Mouse (Mus musculus): ENCODE data around the gene Dao. TPM values are rescaled to one million over a fixed set of nuclear protein-coding genes. Genes with fewer than 3 reads are reported as not detected.

Gene Dao
- total RNA-seq, 1 experiment, result 0.18 TPM

DNA sequence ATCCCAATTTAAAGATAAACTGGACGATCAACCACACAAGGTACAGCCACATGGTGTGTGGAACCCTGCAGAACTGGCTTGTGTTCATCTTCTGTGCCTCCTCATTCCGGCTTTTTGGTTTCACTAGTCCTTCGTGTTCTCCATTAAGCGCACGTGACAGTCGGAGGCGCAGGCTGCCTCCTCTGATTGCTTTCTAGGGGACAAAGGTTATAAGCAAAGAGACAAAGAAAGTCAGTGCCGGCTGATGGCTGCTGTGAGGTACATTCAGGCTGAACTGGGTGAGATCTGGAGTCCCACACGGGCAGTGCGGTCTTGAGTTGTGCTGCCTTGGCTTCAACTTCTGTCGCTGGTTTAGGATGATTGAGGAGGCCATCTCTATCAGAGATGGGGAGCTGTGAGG is 1.1 kb downstream of the Dao start:
- H3K4me3 ChIP-seq (ENCODE audit: insufficient read depth in 1 of 2, low read depth in 1 of 2, low read length in 2 of 2, poor library complexity in 1 of 2, severe bottlenecking in 1 of 2), result no peak overlapping the region
- in situ Hi-C loops (cut with MboI; ENCODE audit: low sequenced_read_pairs in 2 of 2, unreplicated experiment in 2 of 2), result no loop called here
- H3K4me1 ChIP-seq (ENCODE audit: control insufficient read depth in 2 of 2, insufficient read depth in 2 of 2, low read length in 2 of 2, poor library complexity in 1 of 2), result peaks cover 0 to 4% of the 10 kb centered on the region in 2 experiments; a peak in 2 of 4 replicates
- H3K9me3 ChIP-seq (ENCODE audit: control insufficient read depth, insufficient read depth, low read depth, low read length), result no peaks in the 10 kb centered on the region
- H3K36me3 ChIP-seq (ENCODE audit: control insufficient read depth, insufficient read depth, low read length, poor library complexity, severe bottlenecking), result no peaks in the 10 kb centered on the region
- H3K27ac ChIP-seq (ENCODE audit: insufficient read depth, low read depth, low read length, poor library complexity, severe bottlenecking), result no peak overlapping the region
- TF ChIP-seq ZNF384 (IDR thresholded peaks at IDR 0.05; ENCODE audit: low read depth, low read length) (no peak), HCFC1 (IDR thresholded peaks at IDR 0.05; ENCODE audit: borderline replicate concordance, insufficient read depth, low read length) (no peak), MAFK (IDR thresholded peaks at IDR 0.05; ENCODE audit: insufficient read depth, low read depth, low read length) (no peak), CHD2 (IDR thresholded peaks at IDR 0.05; ENCODE audit: low read depth, low read length) (no peak), ZC3H11A (IDR thresholded peaks at IDR 0.05; ENCODE audit: borderline replicate concordance, low read depth, low read length) (no peak)
- H3K9ac ChIP-seq (ENCODE audit: insufficient read depth, low read depth, low read length, poor library complexity, severe bottlenecking), result no peak overlapping the region
- no peak for DNase-seq (ENCODE audit: low read depth, low spot score)

DNA sequence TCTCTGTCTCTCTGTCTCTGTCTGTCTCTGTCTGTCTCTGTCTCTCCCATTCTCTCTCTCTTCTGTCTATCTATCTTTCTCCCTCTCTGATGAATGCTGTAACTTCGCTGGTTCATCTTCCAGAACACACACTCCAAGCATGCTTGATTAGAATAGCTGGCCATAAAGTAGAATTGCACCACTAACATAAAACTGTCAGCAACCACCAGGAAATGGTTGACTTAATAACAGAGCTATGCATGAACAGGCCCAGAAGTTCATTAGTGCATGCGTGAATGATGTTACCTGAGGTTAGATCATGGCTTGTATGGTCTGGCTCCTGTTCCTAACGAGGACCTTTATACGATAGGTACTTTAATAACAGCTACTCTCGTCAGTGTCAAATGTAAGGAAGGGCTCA is 1.6 kb downstream of the Dao start:
- H3K9me3 ChIP-seq (ENCODE audit: control insufficient read depth, insufficient read depth, low read depth, low read length), result no peaks in the 10 kb centered on the region
- DNase-seq (ENCODE audit: low read depth, low spot score), result no peak
- no peak overlapping the region for H3K4me3 ChIP-seq (ENCODE audit: insufficient read depth in 1 of 2, low read depth in 1 of 2, low read length in 2 of 2, poor library complexity in 1 of 2, severe bottlenecking in 1 of 2)
- no peak for TF ChIP-seq ZNF384 (IDR thresholded peaks at IDR 0.05; ENCODE audit: low read depth, low read length)
- no peak for TF ChIP-seq ZC3H11A (IDR thresholded peaks at IDR 0.05; ENCODE audit: borderline replicate concordance, low read depth, low read length)
- TF ChIP-seq CHD2 (IDR thresholded peaks at IDR 0.05; ENCODE audit: low read depth, low read length), result no peak
- TF ChIP-seq MAFK (IDR thresholded peaks at IDR 0.05; ENCODE audit: insufficient read depth, low read depth, low read length), result no peak
- TF ChIP-seq HCFC1 (IDR thresholded peaks at IDR 0.05; ENCODE audit: borderline replicate concordance, insufficient read depth, low read length), result no peak
- H3K27ac ChIP-seq (ENCODE audit: insufficient read depth, low read depth, low read length, poor library complexity, severe bottlenecking), result no peak overlapping the region
- no peak overlapping the region for H3K9ac ChIP-seq (ENCODE audit: insufficient read depth, low read depth, low read length, poor library complexity, severe bottlenecking)
- H3K36me3 ChIP-seq (ENCODE audit: control insufficient read depth, insufficient read depth, low read length, poor library complexity, severe bottlenecking), result no peaks in the 10 kb centered on the region
- peaks cover 0 to 4% of the 10 kb centered on the region in 2 experiments; a peak in 2 of 4 replicates for H3K4me1 ChIP-seq (ENCODE audit: control insufficient read depth in 2 of 2, insufficient read depth in 2 of 2, low read length in 2 of 2, poor library complexity in 1 of 2)
- in situ Hi-C loops (cut with MboI; ENCODE audit: low sequenced_read_pairs in 2 of 2, unreplicated experiment in 2 of 2), result no loop called here

DNA sequence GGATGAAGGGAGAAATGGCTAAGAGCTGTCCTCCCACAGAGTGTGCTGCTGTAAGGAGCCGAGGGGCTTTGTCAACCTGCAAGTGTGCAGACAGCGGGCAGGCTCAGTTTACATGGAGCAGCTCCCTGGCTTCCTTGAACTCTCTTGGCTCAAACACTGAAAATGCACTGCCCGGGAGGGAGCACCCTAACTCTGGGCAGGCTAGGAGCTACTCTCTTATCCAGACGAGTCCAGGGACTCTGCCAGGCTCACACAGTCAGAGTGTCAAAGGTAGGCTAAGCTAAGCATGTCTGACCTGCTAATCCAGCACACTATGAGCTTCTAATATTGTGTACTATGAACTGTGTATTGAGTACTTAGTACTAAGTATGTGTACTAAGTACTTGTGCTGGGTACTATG is 3.5 kb downstream of the Dao start:
- no peaks in the 10 kb centered on the region for H3K9me3 ChIP-seq (ENCODE audit: control insufficient read depth, insufficient read depth, low read depth, low read length)
- TF ChIP-seq ZC3H11A (IDR thresholded peaks at IDR 0.05; ENCODE audit: borderline replicate concordance, low read depth, low read length) (no peak), ZNF384 (IDR thresholded peaks at IDR 0.05; ENCODE audit: low read depth, low read length) (no peak), MAFK (IDR thresholded peaks at IDR 0.05; ENCODE audit: insufficient read depth, low read depth, low read length) (no peak), CHD2 (IDR thresholded peaks at IDR 0.05; ENCODE audit: low read depth, low read length) (no peak), HCFC1 (IDR thresholded peaks at IDR 0.05; ENCODE audit: borderline replicate concordance, insufficient read depth, low read length) (no peak)
- H3K4me3 ChIP-seq (ENCODE audit: insufficient read depth in 1 of 2, low read depth in 1 of 2, low read length in 2 of 2, poor library complexity in 1 of 2, severe bottlenecking in 1 of 2), result no peak overlapping the region
- no peaks in the 10 kb centered on the region for H3K36me3 ChIP-seq (ENCODE audit: control insufficient read depth, insufficient read depth, low read length, poor library complexity, severe bottlenecking)
- no peak for DNase-seq (ENCODE audit: low read depth, low spot score)
- no peak overlapping the region for H3K9ac ChIP-seq (ENCODE audit: insufficient read depth, low read depth, low read length, poor library complexity, severe bottlenecking)
- in situ Hi-C loops (cut with MboI; ENCODE audit: low sequenced_read_pairs in 2 of 2, unreplicated experiment in 2 of 2), result no loop called here
- peaks cover 0 to 4% of the 10 kb centered on the region in 2 experiments; a peak in 2 of 4 replicates for H3K4me1 ChIP-seq (ENCODE audit: control insufficient read depth in 2 of 2, insufficient read depth in 2 of 2, low read length in 2 of 2, poor library complexity in 1 of 2)
- no peak overlapping the region for H3K27ac ChIP-seq (ENCODE audit: insufficient read depth, low read depth, low read length, poor library complexity, severe bottlenecking)

DNA sequence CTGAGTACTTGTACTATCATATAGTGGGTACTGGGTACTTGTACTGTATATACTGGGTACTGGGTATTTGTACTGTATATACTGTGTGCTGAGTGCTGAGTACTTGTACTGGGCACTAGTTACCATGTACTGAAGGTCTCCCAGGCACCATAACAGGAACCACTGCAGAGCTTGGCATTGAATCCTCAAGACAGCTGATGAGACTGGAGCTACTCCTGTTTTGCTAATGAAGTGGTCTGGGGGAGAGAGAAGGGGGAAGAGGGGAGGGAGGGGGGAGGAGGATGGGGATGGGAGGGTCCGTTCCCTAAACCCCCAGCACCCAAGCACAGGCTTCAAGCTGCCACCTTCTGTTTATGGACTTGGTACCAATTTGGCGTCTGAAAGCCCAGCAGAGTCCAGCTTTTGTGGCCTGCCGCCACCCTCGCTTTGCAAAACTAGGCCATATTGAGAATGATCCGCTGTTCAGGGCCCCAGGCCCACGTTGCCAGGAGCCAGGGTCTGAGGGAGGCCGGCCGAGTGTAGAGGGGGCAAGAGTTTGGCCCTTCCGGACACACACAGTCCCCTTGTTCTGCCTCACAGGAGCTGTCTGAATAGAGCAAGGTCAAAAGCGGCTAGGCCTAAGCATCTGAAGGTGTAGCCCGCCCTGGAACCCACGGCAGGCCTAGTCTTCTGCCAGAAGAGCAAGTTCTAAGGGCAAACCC is 4.4 kb downstream of the Dao start:
- TF ChIP-seq ZNF384 (IDR thresholded peaks at IDR 0.05; ENCODE audit: low read depth, low read length) (no peak), CHD2 (IDR thresholded peaks at IDR 0.05; ENCODE audit: low read depth, low read length) (no peak), ZC3H11A (IDR thresholded peaks at IDR 0.05; ENCODE audit: borderline replicate concordance, low read depth, low read length) (no peak), HCFC1 (IDR thresholded peaks at IDR 0.05; ENCODE audit: borderline replicate concordance, insufficient read depth, low read length) (no peak), MAFK (IDR thresholded peaks at IDR 0.05; ENCODE audit: insufficient read depth, low read depth, low read length) (no peak)

More for the DNA sequence above, 4.4 kb downstream of the Dao start:
- in situ Hi-C loops (cut with MboI; ENCODE audit: low sequenced_read_pairs in 2 of 2, unreplicated experiment in 2 of 2), result no loop called here
- DNase-seq (ENCODE audit: low read depth, low spot score), result no peak
- no peaks in the 10 kb centered on the region for H3K36me3 ChIP-seq (ENCODE audit: control insufficient read depth, insufficient read depth, low read length, poor library complexity, severe bottlenecking)
- H3K9me3 ChIP-seq (ENCODE audit: control insufficient read depth, insufficient read depth, low read depth, low read length), result no peaks in the 10 kb centered on the region
- no peak overlapping the region for H3K27ac ChIP-seq (ENCODE audit: insufficient read depth, low read depth, low read length, poor library complexity, severe bottlenecking)
- H3K4me1 ChIP-seq (ENCODE audit: control insufficient read depth in 2 of 2, insufficient read depth in 2 of 2, low read length in 2 of 2, poor library complexity in 1 of 2), result peaks cover 0 to 4% of the 10 kb centered on the region in 2 experiments; a peak in 2 of 4 replicates
- H3K4me3 ChIP-seq (ENCODE audit: insufficient read depth in 1 of 2, low read depth in 1 of 2, low read length in 2 of 2, poor library complexity in 1 of 2, severe bottlenecking in 1 of 2), result no peak overlapping the region
- H3K9ac ChIP-seq (ENCODE audit: insufficient read depth, low read depth, low read length, poor library complexity, severe bottlenecking), result no peak overlapping the region
